Mouse (Mus musculus) Patski (cell line): ENCODE measurements at regions not wholly inside any gene's neighbourhood (a gene's known extent, or its start where the extent isn't known, plus 50 kb on each side); places are given as distances from the start of the nearest gene placed in this dataset.

Experiments used
- ATAC-seq: fragments of 100-300 bp; one replicate; pipeline ENCODE4 v1.8.0; 2021
- CTCF ChIA-PET: fragments of 350-600 bp; sonication (Branson Sonifier 250); formaldehyde crosslinking; loops from one replicate; lab custom pipeline; 2022; ENCODE audit warnings: inconsistent platforms; lab: Charles Lee
- POLR2A ChIA-PET: fragments of 350-600 bp; sonication (Branson Sonifier 250); formaldehyde crosslinking; loops from one replicate; lab custom pipeline; 2022; ENCODE audit warnings: antibody characterized with exemption, inconsistent platforms; lab: Charles Lee
- DNase-seq: peaks from one replicate; pipeline ENCODE4 v3.0.0-alpha.2; 2011; ENCODE audit warnings: low read depth, low spot score
- H3K27me3 ChIP-seq: fragments of 371-371 bp; one replicate; pipeline ENCODE4 v1.5.1; 2021
- CTCF ChIP-seq: fragments of 100-300 bp; IDR thresholded peaks from one replicate; pipeline ENCODE4 v1.5.1; 2021
- in situ Hi-C: fragments of 300-500 bp; cut with MboI; formaldehyde crosslinking; loops from 3 replicates; pipeline ENCODE4 v1.11.1; 2018; ENCODE audit warnings: low pct_unique_long_range_greater_than_20kb, mixed read lengths

- DNase-seq, result no peak
- in situ Hi-C loops, result no loop called here
- ATAC-seq, result no peak
- no peaks in the 10 kb centered on the region for H3K27me3 ChIP-seq
- CTCF ChIA-PET, result interaction anchor here (1.5 kb wide), 1 partner anchor 9 kb away, joined by 3 read pairs; no protein-coding TSS in a partner anchor
- TF ChIP-seq CTCF, result no peak
- POLR2A ChIA-PET, result no interaction called here
Observed at GRCm38 (mm10) chr8:27955000-27955399, 507.5 kb downstream of the Poteg start.

GRCm38 (mm10) chr8:27980920-27981319 is 533.5 kb downstream of the Poteg start:
- POLR2A ChIA-PET, result no interaction called here
- DNase-seq (no peak), ATAC-seq (no peak)
- no peaks in the 10 kb centered on the region for H3K27me3 ChIP-seq
- in situ Hi-C loops, result no loop called here
- no peak for TF ChIP-seq CTCF
- CTCF ChIA-PET, result no interaction called here

DNA sequence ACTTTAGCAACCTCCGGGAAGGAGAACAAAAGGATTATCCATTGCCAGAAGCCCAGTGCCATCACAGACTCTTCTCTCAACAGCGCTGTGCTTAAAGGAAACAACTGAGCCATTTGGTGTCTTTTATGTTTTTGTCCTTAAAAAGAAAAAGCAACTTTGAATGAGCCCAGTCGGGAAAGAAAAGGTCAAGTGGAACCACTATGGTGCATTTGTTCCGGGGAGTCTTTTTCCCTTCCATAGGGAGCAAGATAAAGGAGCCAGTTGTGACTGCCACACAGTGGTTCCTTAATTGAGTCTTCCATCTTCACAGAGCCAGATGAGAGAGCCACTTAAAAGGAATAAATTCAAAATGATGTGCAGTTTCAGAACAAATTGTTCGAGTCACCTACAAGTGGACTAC is 534.3 kb downstream of the Poteg start:
- no peak for DNase-seq
- ChIA-PET POLR2A (no interaction called here), CTCF (no interaction called here)
- in situ Hi-C loops, result no loop called here
- no peak for ATAC-seq
- TF ChIP-seq CTCF, result no peak
- no peaks in the 10 kb centered on the region for H3K27me3 ChIP-seq

- no peak for TF ChIP-seq CTCF
- no peaks in the 10 kb centered on the region for H3K27me3 ChIP-seq
- ATAC-seq (no peak), DNase-seq (no peak)
- POLR2A ChIA-PET, result no interaction called here
- in situ Hi-C loops, result no loop called here
- CTCF ChIA-PET, result no interaction called here
Observed at GRCm38 (mm10) chr8:28012849-28013248, 565.4 kb downstream of the Poteg start.
